Mouse (Mus musculus) MN1 (cell line): ENCODE results near the gene Ipo13.

Experiments
- DNase-seq: peaks from one replicate; pipeline ENCODE4 v3.0.0-alpha.2; 2016; ENCODE audit warnings: low spot score

Gene Ipo13

DNA sequence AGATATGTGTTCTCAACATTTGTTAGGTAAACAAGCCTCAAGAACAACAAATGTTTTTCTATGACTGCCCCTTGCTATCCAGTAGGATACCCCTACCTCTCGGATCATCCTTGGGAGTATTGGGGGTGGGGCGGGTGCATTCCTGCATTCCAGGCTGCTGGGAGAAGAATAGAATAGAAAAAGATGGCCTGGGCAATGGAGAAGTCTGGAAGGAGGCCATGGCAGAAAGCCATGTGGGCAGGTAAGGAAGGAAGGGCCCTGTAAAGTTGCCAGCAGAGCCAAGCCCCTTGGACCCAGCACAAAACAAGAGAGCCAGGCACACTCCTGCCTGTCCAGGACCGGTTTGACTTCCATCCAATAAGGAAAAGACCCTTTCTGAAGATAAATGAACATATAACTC is 1.4 kb downstream of the Ipo13 start:
- no peak for DNase-seq

DNA sequence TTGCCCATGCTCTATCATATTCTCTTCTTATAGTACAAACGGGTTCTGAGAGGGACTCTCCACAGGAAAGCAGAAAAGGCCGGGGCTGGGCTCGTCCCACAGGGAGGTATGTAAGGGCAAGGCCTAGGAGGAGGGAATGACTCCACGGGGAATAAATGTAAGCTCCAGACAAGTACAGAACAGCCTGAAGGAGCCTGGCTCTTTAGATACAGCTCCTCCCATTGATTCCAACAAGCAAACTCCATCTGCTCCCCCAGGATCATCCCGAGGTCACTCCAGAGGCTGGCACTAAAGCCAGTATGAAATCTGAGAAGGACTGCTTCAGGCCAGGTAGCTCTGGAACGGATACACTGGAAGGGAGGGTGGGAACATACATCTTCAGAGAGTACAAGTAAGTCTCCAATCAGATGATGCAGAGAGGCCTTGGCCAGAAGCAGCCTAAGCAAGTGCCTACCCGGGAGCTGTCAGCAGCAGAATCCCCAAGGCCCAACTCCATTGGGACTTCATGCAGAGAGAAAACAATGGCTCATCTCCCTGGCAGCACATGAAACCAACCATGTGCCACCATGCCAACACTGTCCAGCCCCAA is 2.0 kb downstream of the Ipo13 start:
- DNase-seq: peak; percentile 32

DNA sequence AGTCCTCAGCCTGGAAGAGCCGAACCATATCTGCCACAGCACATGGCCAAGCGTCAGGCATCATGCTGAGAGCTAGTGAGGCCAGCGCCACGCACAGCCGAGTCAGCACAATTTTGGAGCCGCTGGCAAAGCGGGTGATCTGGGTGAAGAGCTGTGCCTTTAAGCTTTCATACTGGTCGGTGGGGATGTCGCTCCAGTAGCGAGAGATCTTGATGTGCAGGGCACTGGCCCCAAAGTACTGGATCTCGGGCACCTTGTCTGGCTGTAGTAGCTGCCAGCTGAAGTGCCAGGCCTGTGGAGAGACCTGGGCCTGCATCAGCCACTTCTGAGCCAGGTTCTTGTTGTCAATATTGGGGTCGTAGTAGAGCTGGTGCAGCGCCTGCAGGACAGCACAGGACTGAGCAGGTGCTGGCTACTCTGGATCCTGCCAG is 2.7 kb downstream of the Ipo13 start:
- DNase-seq: no peak

DNA sequence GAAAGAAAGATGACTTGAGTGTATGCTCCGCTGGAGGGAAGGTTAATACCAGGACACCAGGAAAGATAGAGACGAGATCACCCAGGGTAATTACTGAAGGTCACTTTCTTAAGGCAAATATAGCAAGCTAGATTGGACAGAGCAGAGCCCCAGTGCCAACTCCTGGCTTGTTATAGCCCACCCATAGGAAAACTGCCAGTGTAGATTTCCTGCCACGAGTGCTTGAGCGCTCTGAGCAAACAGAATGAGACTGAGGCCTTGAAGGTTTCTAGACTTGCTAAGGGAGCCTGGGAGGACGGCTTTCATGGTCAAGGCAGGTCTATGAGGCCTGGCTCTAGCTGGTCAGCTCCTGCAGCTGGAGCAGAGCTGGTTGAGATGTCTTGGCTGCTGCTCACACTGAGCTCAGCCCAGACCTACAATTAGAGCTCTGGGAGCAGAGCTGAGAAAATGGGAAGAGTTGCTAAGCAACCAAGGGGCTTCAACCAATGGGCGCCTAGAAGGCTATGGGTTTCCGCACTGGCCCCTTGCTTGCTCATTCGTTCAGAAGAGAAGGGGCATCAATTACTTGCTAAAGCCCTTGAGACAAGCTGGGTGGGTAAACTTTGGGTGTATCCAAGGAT is 5.9 kb downstream of the Ipo13 start:
- no peak for DNase-seq

- no peak for DNase-seq
Observed at GRCm38 (mm10) chr4:117906196-117906595, 8.6 kb downstream of the Ipo13 start.

DNA sequence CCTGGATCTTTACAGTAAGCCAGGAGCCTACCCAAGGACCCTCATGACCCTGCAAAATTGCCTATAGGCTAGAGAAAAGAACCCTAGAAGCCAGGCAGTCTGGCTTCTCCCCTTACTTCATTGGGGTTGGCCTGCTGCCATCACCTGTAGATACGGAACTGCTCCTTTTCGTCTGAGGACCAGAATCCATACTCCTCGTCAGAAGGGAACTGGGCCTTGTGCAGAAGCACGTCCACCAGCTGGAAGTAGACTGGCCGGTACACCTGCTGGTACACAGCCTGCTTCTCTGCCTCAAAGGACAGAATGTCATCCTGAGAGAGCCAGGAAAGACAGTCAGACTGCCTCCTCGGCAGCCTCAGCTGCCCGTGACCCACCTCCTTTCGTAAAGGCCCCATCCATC is 10.0 kb downstream of the Ipo13 start:
- DNase-seq: no peak

- DNase-seq: no peak
Observed at GRCm38 (mm10) chr4:117904094-117904493, 10.7 kb downstream of the Ipo13 start.

- DNase-seq: no peak
Observed at GRCm38 (mm10) chr4:117898111-117898510, 16.7 kb downstream of the Ipo13 start.

DNA sequence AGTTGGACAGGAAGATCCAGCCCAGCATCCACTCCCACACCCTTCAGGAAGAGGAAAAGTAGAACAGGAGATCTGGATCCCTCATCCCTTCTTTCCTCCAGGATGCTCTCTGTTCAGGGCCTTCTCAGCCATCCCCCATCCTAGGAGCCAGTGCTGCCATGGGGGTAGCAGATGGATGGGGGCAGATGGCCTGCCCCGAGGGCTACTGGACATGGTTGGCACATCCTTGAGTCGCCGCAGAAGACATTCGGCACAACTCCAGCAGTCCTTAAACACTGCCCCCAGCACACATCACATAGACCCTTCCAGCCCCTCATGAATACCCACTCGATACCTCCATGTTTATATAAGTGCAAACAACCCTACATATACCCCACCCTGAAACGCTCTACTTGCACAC is 18.8 kb downstream of the Ipo13 start:
- no peak for DNase-seq

- DNase-seq: no peak
Observed at GRCm38 (mm10) chr4:117895339-117895738, 19.5 kb downstream of the Ipo13 start.

- DNase-seq: no peak
Observed at GRCm38 (mm10) chr4:117894601-117895000, 20.2 kb downstream of the Ipo13 start.

GRCm38 (mm10) chr4:117893376-117893775 is 21.4 kb downstream of the Ipo13 start:
- no peak for DNase-seq

DNA sequence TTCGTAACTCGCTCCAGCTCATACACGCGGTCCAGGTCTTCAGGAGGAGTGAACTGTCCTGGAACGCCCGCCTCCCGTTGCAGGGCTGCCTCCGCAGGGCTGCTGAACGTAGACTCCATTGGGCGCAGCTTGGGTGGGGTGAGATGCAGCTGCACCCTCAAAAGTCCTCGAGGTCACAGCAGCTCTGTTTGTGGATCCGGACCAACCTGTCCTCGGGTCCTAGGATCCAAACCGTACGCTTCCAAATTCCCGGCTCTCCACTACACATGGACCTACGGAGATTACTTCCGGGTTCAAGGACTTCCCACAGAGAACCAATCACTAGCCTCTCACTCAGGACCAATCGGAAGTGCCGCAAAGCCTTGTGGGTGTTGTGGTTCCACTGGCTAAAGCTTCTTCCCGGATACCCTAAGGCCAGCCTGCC is 23.0 kb downstream of the Ipo13 start, which contains the start of gene Dph2:
TSS of gene Dph2 (minus strand) at position 295 of the 424 bp plus-strand sequence.
- peak; percentile 82 for DNase-seq

DNA sequence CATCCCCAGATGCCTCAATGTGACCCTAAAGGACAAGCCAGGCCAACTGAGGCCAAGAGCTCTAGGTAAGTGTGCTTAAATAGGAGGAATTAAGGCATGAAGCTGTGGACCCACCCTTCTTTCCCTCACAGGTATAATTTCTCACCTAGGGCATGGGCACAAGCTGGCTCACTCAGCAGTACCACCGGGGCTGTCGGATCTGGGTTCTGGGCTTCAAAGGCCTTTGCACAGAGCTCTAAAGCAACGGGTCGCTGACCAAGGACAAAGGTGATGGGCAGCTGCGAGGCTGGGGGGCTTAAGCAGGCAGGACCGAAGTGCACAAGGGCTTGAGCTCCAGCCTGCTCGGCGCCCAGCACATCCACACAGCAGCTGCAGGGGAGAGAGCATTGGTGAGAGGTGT is 24.0 kb downstream of the Ipo13 start:
- no peak for DNase-seq

- no peak for DNase-seq
Observed at GRCm38 (mm10) chr4:117890031-117890430, 24.8 kb downstream of the Ipo13 start.

- no peak for DNase-seq
Observed at GRCm38 (mm10) chr4:117889471-117889870, 25.3 kb downstream of the Ipo13 start.

DNA sequence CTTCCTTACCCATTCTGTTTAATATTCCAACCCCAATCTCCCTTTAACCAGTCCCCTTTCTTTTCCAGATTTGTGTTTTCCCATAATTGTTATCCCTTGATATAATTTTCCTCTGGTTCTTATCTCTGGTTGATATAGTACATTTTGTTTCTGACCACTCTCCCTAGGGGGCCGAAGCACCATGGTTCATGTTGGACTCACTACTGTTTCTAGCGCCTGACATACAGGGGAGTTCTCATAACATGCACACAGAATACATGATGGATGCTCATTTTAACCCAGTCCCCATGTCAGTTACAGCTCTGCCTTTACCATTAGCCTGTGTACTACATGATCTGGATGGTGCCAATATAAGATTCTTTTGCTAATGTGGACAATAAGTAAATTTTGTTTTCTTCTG is 26.9 kb downstream of the Ipo13 start:
- DNase-seq: no peak

GRCm38 (mm10) chr4:117887133-117887532 is 27.7 kb downstream of the Ipo13 start, which contains the start of gene Atp6v0b:
Gene Atp6v0b (minus strand): TSS chr4:117887333.
- DNase-seq: peak; percentile 83

GRCm38 (mm10) chr4:117886644-117887043 is 28.2 kb downstream of the Ipo13 start:
- DNase-seq: peak; percentile 27

GRCm38 (mm10) chr4:117885994-117886393 is 28.8 kb downstream of the Ipo13 start:
- no peak for DNase-seq

DNA sequence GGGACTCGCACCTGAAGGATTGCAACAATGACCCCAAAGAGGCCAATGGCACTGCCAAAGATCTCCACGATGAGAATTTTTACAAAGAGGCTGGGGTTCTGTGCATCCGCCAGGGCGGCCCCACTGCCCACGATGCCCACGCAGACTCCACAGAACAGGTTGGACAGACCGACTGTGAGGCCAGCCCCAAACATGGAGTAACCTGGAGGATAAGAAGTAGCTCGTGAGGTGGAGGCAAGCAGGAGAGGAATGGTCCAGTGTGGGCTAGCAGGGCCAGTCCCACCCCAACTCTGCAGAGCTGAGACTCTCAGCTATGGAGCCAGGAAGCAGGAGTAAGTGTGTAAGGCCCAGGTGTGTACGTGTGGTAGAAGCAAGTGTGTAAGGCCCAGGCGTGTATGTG is 29.7 kb downstream of the Ipo13 start:
- DNase-seq: no peak

DNA sequence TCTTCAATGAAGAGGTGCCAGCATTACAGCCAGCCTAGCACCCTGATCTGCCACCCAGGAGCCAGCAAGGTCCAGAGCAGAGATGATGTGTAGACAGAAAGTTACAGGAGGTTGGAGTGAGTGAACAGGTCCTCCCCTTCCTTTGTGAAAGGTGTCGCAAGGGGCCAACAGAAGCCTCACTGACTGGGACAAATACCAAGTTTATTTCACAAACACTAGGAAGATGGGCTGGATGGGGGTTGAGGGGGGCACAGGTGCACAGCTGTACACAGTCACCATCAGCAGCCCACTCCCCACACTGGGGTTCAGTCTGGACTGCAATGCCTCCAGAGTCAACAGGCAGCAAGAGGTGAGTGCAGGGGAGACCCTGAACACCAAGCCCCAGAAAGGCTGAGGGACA is 30.7 kb downstream of the Ipo13 start:
- no peak for DNase-seq

GRCm38 (mm10) chr4:117882701-117883691 is 31.8 kb downstream of the Ipo13 start, which contains the start of gene B4galt2:
Gene B4galt2 (minus strand): TSS chr4:117883487.
- DNase-seq: no peak
